Mouse (Mus musculus): ENCODE results near the gene Atp7a. TPM values are rescaled to one million over a fixed set of nuclear protein-coding genes. Genes with fewer than 3 reads are reported as not detected.

Gene Atp7a
- total and polyA plus RNA-seq, 2 experiments from 2014 or later = 7.0 to 9.9 TPM

- Histone ChIP-seq H3K4me3 (ENCODE audit: low read length) (no peak within 1 kb of the TSS), H3K36me3 (ENCODE audit: insufficient read depth, low read length) (no peaks in the 10 kb centered on the region), H3K27me3 (ENCODE audit: insufficient read depth, low read length) (no peaks in the 10 kb centered on the region; the same call in 1 of the 2 replicates), H3K9me3 (ENCODE audit: low read length) (no peaks in the 10 kb centered on the region), H3K9ac (replicated peaks; ENCODE audit: low read length) (no peak within 1 kb of the TSS), H3K27ac (no peak within 1 kb of the TSS), H3K4me1 (ENCODE audit: insufficient read depth, low read length) (no peaks in the 10 kb centered on the region), H3K4me2 (ENCODE audit: low read depth, low read length) (no peak within 1 kb of the TSS)
- DNase-seq (ENCODE audit: low spot score) (no peak), ATAC-seq (no peak)
- TF ChIP-seq CTCF (IDR thresholded peaks at IDR 0.05; ENCODE audit: low read depth) = no peak
- 88% methylated on average over 6 of the region's 6 CpGs for WGBS
These were observed 115.9 kb downstream of the Atp7a start, which contains the start of gene Tlr13 for GRCm38 (mm10) chrX:106142936-106143335. Tlr13 (plus strand) TSS chrX:106143204.

- Histone ChIP-seq H3K36me3 (ENCODE audit: insufficient read depth, low read length) (no peaks in the 10 kb centered on the region), H3K4me1 (ENCODE audit: insufficient read depth, low read length) (no peaks in the 10 kb centered on the region), H3K9me3 (ENCODE audit: low read length) (no peaks in the 10 kb centered on the region), H3K27ac (no peak overlapping the region), H3K4me3 (ENCODE audit: low read length) (no peak overlapping the region), H3K27me3 (ENCODE audit: insufficient read depth, low read length) (no peaks in the 10 kb centered on the region; the same call in 1 of the 2 replicates), H3K9ac (replicated peaks; ENCODE audit: low read length) (no peak overlapping the region), H3K4me2 (ENCODE audit: low read depth, low read length) (no peak overlapping the region)
- 88% methylated on average over 1 of the region's 1 CpGs for WGBS
- DNase-seq (ENCODE audit: low spot score) (no peak), ATAC-seq (no peak)
- no peak for TF ChIP-seq CTCF (IDR thresholded peaks at IDR 0.05; ENCODE audit: low read depth)
These were observed 121.1 kb downstream of the Atp7a start for GRCm38 (mm10) chrX:106148185-106148584.

- no peak for TF ChIP-seq CTCF (IDR thresholded peaks at IDR 0.05; ENCODE audit: low read depth)
- Histone ChIP-seq H3K9ac (replicated peaks; ENCODE audit: low read length) (no peak overlapping the region), H3K27me3 (ENCODE audit: insufficient read depth, low read length) (no peaks in the 10 kb centered on the region; the same call in 1 of the 2 replicates), H3K27ac (no peak overlapping the region), H3K4me2 (ENCODE audit: low read depth, low read length) (no peak overlapping the region), H3K9me3 (ENCODE audit: low read length) (no peaks in the 10 kb centered on the region), H3K4me3 (ENCODE audit: low read length) (no peak overlapping the region), H3K36me3 (ENCODE audit: insufficient read depth, low read length) (no peaks in the 10 kb centered on the region), H3K4me1 (ENCODE audit: insufficient read depth, low read length) (no peaks in the 10 kb centered on the region)
- DNase-seq (ENCODE audit: low spot score) (no peak), ATAC-seq (no peak)
- 87% methylated on average over 3 of the region's 3 CpGs for WGBS
These were observed 122.4 kb downstream of the Atp7a start for GRCm38 (mm10) chrX:106149460-106149859.

GRCm38 (mm10) chrX:106154180-106154586, 127.1 kb downstream of the Atp7a start:
- Histone ChIP-seq H3K4me3 (ENCODE audit: low read length) (no peak overlapping the region), H3K4me2 (ENCODE audit: low read depth, low read length) (no peak overlapping the region), H3K27ac (no peak overlapping the region), H3K9ac (replicated peaks; ENCODE audit: low read length) (no peak overlapping the region), H3K27me3 (ENCODE audit: insufficient read depth, low read length) (no peaks in the 10 kb centered on the region), H3K36me3 (ENCODE audit: insufficient read depth, low read length) (no peaks in the 10 kb centered on the region), H3K9me3 (ENCODE audit: low read length) (no peaks in the 10 kb centered on the region), H3K4me1 (ENCODE audit: insufficient read depth, low read length) (no peaks in the 10 kb centered on the region)
- TF ChIP-seq CTCF (IDR thresholded peaks at IDR 0.05; ENCODE audit: low read depth) = no peak
- ATAC-seq = no peak
- DNase-seq (ENCODE audit: low spot score) = no peak

GRCm38 (mm10) chrX:106155892-106156291, 128.8 kb downstream of the Atp7a start:
- ATAC-seq = no peak
- Histone ChIP-seq H3K27ac (no peak overlapping the region), H3K36me3 (ENCODE audit: insufficient read depth, low read length) (no peaks in the 10 kb centered on the region), H3K27me3 (ENCODE audit: insufficient read depth, low read length) (no peaks in the 10 kb centered on the region), H3K4me3 (ENCODE audit: low read length) (no peak overlapping the region), H3K9me3 (ENCODE audit: low read length) (no peaks in the 10 kb centered on the region), H3K4me2 (ENCODE audit: low read depth, low read length) (no peak overlapping the region), H3K9ac (replicated peaks; ENCODE audit: low read length) (no peak overlapping the region), H3K4me1 (ENCODE audit: insufficient read depth, low read length) (no peaks in the 10 kb centered on the region)
- 80% methylated on average over 4 of the region's 4 CpGs for WGBS
- no peak for DNase-seq (ENCODE audit: low spot score)
- TF ChIP-seq CTCF (IDR thresholded peaks at IDR 0.05; ENCODE audit: low read depth) = no peak

GRCm38 (mm10) chrX:106163995-106164394, 136.9 kb downstream of the Atp7a start:
- Histone ChIP-seq H3K27ac (no peak overlapping the region), H3K4me2 (ENCODE audit: low read depth, low read length) (no peak overlapping the region), H3K4me3 (ENCODE audit: low read length) (no peak overlapping the region), H3K4me1 (ENCODE audit: insufficient read depth, low read length) (no peaks in the 10 kb centered on the region), H3K36me3 (ENCODE audit: insufficient read depth, low read length) (no peaks in the 10 kb centered on the region), H3K9me3 (ENCODE audit: low read length) (no peaks in the 10 kb centered on the region), H3K27me3 (ENCODE audit: insufficient read depth, low read length) (no peaks in the 10 kb centered on the region), H3K9ac (replicated peaks; ENCODE audit: low read length) (no peak overlapping the region)
- DNase-seq (ENCODE audit: low spot score) = no peak
- no peak for ATAC-seq
- no peak for TF ChIP-seq CTCF (IDR thresholded peaks at IDR 0.05; ENCODE audit: low read depth)
- WGBS = 69% methylated on average over 5 of the region's 5 CpGs

- no peak overlapping the region for H3K27ac ChIP-seq
- no peak for TF ChIP-seq CTCF (IDR thresholded peaks at IDR 0.05; ENCODE audit: low read depth)
- ATAC-seq = no peak
- H3K9me3 ChIP-seq (ENCODE audit: low read length) = no peaks in the 10 kb centered on the region
- no peak overlapping the region for H3K4me3 ChIP-seq (ENCODE audit: low read length)
- 72% methylated on average over 5 of the region's 5 CpGs for WGBS
- H3K4me2 ChIP-seq (ENCODE audit: low read depth, low read length) = no peak overlapping the region
- DNase-seq (ENCODE audit: low spot score) = no peak
- no peak overlapping the region for H3K9ac ChIP-seq (replicated peaks; ENCODE audit: low read length)
- no peaks in the 10 kb centered on the region for H3K36me3 ChIP-seq (ENCODE audit: insufficient read depth, low read length)
- H3K4me1 ChIP-seq (ENCODE audit: insufficient read depth, low read length) = no peaks in the 10 kb centered on the region
- no peaks in the 10 kb centered on the region for H3K27me3 ChIP-seq (ENCODE audit: insufficient read depth, low read length)
These were observed 137.5 kb downstream of the Atp7a start for GRCm38 (mm10) chrX:106164555-106164954.
